Mouse (Mus musculus) midbrain, embryonic 14.5 days (tissue): Measurements from ENCODE around the gene Kin. TPM values are rescaled to one million over a fixed set of nuclear protein-coding genes. Genes with fewer than 3 reads are reported as not detected.

Experiments used
- ATAC-seq: fragments of 200-750 bp; cut with Nextera tagmentation; 2 replicates; pipeline ENCODE4 v1.8.0; 2017; ENCODE audit warnings: moderate number of reproducible peaks, moderate library complexity; ENCODE audit not compliant: low FRiP score, low TSS enrichment
- DNase-seq: peaks from one replicate; pipeline ENCODE4 v3.0.0-alpha.2; 2015
- H3K27ac ChIP-seq: fragments of 300-500 bp; sonication (generic); replicated peaks from 2 replicates; pipeline ENCODE4 v1.5.1; 2014; ENCODE audit warnings: mild to moderate bottlenecking, low read depth, low read length, moderate library complexity
- H3K27me3 ChIP-seq: fragments of 300-500 bp; sonication (generic); 2 replicates; pipeline ENCODE4 v1.6.1; 2014; ENCODE audit warnings: low read length, control low read depth, mixed read lengths; ENCODE audit not compliant: control insufficient read depth, insufficient read depth
- H3K36me3 ChIP-seq: fragments of 300-500 bp; sonication (generic); 2 replicates; pipeline ENCODE4 v1.6.1; 2014; ENCODE audit warnings: low read length, control low read depth; ENCODE audit not compliant: control insufficient read depth, insufficient read depth
- H3K4me1 ChIP-seq: fragments of 300-500 bp; sonication (generic); 2 replicates; pipeline ENCODE4 v1.6.1; 2014; ENCODE audit warnings: mild to moderate bottlenecking, antibody characterized with exemption, low read length, control low read depth; ENCODE audit not compliant: control insufficient read depth, insufficient read depth
- H3K4me2 ChIP-seq: fragments of 300-500 bp; sonication (generic); 2 replicates; pipeline ENCODE4 v1.6.1; 2014; ENCODE audit warnings: mild to moderate bottlenecking, low read length, moderate library complexity
- H3K4me3 ChIP-seq: fragments of 300-500 bp; sonication (generic); replicated peaks from 2 replicates; pipeline ENCODE4 v1.5.1; 2014; ENCODE audit warnings: low read depth, low read length
- H3K9ac ChIP-seq: fragments of 300-500 bp; sonication (generic); replicated peaks from 2 replicates; pipeline ENCODE4 v1.6.1; 2014; ENCODE audit warnings: mild to moderate bottlenecking, low read length, moderate library complexity
- H3K9me3 ChIP-seq: fragments of 300-500 bp; sonication (generic); 2 replicates; pipeline ENCODE4 v1.6.1; 2016; ENCODE audit warnings: low read length, control low read depth, mixed read lengths; ENCODE audit not compliant: control insufficient read depth
- WGBS: fragments of 180-500 bp; shearing (Covaris S2); extraction: QIAGEN DNeasy Blood & Tissue Kit; methylation state at CpG from one replicate; pipeline ENCODE4 v1.1.7; 2014; 5-methylcytosine and 5-hydroxymethylcytosine counted together
- polyA plus RNA-seq: library from polyadenylated mRNA; unstranded; fragments of >200 nt; fragmentation: Nextera tagmentation; extraction: Ambion mirVana; gene quantifications from 2 replicates; pipeline ENCODE4 v1.2.1, GENCODE M21; 2014

The Kin gene
- polyA plus RNA-seq = 33.9 and 34.2 TPM in 2 replicates

GRCm38 (mm10) chr2:10080310-10081010, at the start of gene Kin, which contains the start of gene Atp5c1:
Gene Kin, plus strand, starts transcription at chr2:10080593.
Gene Atp5c1, minus strand, starts transcription at chr2:10080510.
- peaks cover 29% of the 10 kb centered on the region for H3K4me1 ChIP-seq
- WGBS = under 1% methylated on average over 61 of the region's 61 CpGs
- peak; percentile 95 for ATAC-seq

GRCm38 (mm10) chr2:10033684-10034083, 46.7 kb upstream of the Kin start:
- Histone ChIP-seq H3K27me3 (no peaks in the 10 kb centered on the region), H3K4me3 (no peak overlapping the region), H3K4me2 (no peak overlapping the region), H3K36me3 (no peaks in the 10 kb centered on the region), H3K4me1 (0 out of 2 replicates have a peak, but pooled peaks cover 5% of the 10 kb centered on the region), H3K9me3 (no peaks in the 10 kb centered on the region), H3K9ac (no peak overlapping the region), H3K27ac (no peak overlapping the region)
- peak; percentile 37 for DNase-seq
- WGBS = 73% methylated on average over 4 of the region's 4 CpGs
- no peak for ATAC-seq

More at GRCm38 (mm10) chr2:10080310-10081010, at the start of gene Kin, which contains the start of gene Atp5c1:
- Histone ChIP-seq H3K36me3 (no peaks in the 10 kb centered on the region; the same call in 1 of the 2 replicates), H3K4me2 (peak within 1 kb of the TSS; percentile 85), H3K27ac (peak within 1 kb of the TSS; percentile 94), H3K9ac (peak within 1 kb of the TSS; percentile 98), H3K27me3 (no peaks in the 10 kb centered on the region), H3K4me3 (peak within 1 kb of the TSS; percentile 96), H3K9me3 (no peaks in the 10 kb centered on the region)
- DNase-seq = peak; percentile 100

GRCm38 (mm10) chr2:10034976-10035375, 45.4 kb upstream of the Kin start:
- DNase-seq (no peak), ATAC-seq (no peak)
- no peaks in the 10 kb centered on the region for H3K9me3 ChIP-seq
- H3K4me3 ChIP-seq = no peak overlapping the region
- no peaks in the 10 kb centered on the region for H3K4me1 ChIP-seq
- no peak overlapping the region for H3K27ac ChIP-seq
- H3K4me2 ChIP-seq = no peak overlapping the region
- 91% methylated on average over 3 of the region's 3 CpGs for WGBS
- no peaks in the 10 kb centered on the region for H3K27me3 ChIP-seq
- H3K36me3 ChIP-seq = peaks cover 4% of the 10 kb centered on the region
- no peak overlapping the region for H3K9ac ChIP-seq

GRCm38 (mm10) chr2:10047758-10048436, 32.5 kb upstream of the Kin start:
- Histone ChIP-seq H3K9ac (peak overlapping the region; percentile 70), H3K4me2 (peak overlapping the region; percentile 80), H3K4me1 (peaks cover 14% of the 10 kb centered on the region), H3K4me3 (peak overlapping the region; percentile 86), H3K27me3 (no peaks in the 10 kb centered on the region), H3K9me3 (no peaks in the 10 kb centered on the region), H3K27ac (peak overlapping the region; percentile 46), H3K36me3 (no peaks in the 10 kb centered on the region)
- ATAC-seq (peak; percentile 80), DNase-seq (peak; percentile 70)
- WGBS = 0% methylated on average over 46 of the region's 47 CpGs

GRCm38 (mm10) chr2:10048461-10048860, 31.9 kb upstream of the Kin start, which contains the start of gene Taf3:
Gene Taf3, minus strand, starts transcription at chr2:10048596.
- WGBS = under 1% methylated on average over 36 of the region's 36 CpGs
- Histone ChIP-seq H3K9me3 (no peaks in the 10 kb centered on the region), H3K4me3 (peak within 1 kb of the TSS; percentile 86), H3K27me3 (no peaks in the 10 kb centered on the region), H3K9ac (peak within 1 kb of the TSS; percentile 70), H3K36me3 (no peaks in the 10 kb centered on the region; the same call in 1 of the 2 replicates), H3K27ac (peak within 1 kb of the TSS; percentile 46), H3K4me1 (peaks cover 14% of the 10 kb centered on the region), H3K4me2 (peak within 1 kb of the TSS; percentile 80)
- peak; percentile 95 for ATAC-seq
- DNase-seq = peak; percentile 97

GRCm38 (mm10) chr2:10049456-10049855, 30.9 kb upstream of the Kin start:
- Histone ChIP-seq H3K27me3 (no peaks in the 10 kb centered on the region), H3K4me3 (peak overlapping the region; percentile 86), H3K27ac (no peak overlapping the region), H3K4me1 (peaks cover 14% of the 10 kb centered on the region), H3K36me3 (peaks cover 8% of the 10 kb centered on the region), H3K9me3 (no peaks in the 10 kb centered on the region), H3K9ac (peak overlapping the region; percentile 34; the same call in 1 of the 2 replicates), H3K4me2 (peak overlapping the region; percentile 61)
- no peak for DNase-seq
- WGBS = 18% methylated on average over 10 of the region's 10 CpGs
- ATAC-seq = no peak

- no peaks in the 10 kb centered on the region for H3K9me3 ChIP-seq
- 91% methylated on average over 3 of the region's 3 CpGs for WGBS
- no peak overlapping the region for H3K27ac ChIP-seq
- H3K4me2 ChIP-seq = no peak overlapping the region
- ATAC-seq (no peak), DNase-seq (no peak)
- no peak overlapping the region for H3K4me3 ChIP-seq
- no peaks in the 10 kb centered on the region for H3K27me3 ChIP-seq
- H3K36me3 ChIP-seq = peaks cover 22% of the 10 kb centered on the region
- H3K9ac ChIP-seq = no peak overlapping the region
- H3K4me1 ChIP-seq = peaks cover 14% of the 10 kb centered on the region
Measured at GRCm38 (mm10) chr2:10050878-10051277, 29.5 kb upstream of the Kin start.

GRCm38 (mm10) chr2:10051996-10052395, 28.4 kb upstream of the Kin start:
- no peak overlapping the region for H3K9ac ChIP-seq
- H3K4me1 ChIP-seq = peaks cover 14% of the 10 kb centered on the region
- H3K27ac ChIP-seq = no peak overlapping the region
- no peak for DNase-seq
- no peak for ATAC-seq
- H3K9me3 ChIP-seq = no peaks in the 10 kb centered on the region
- peaks cover 31% of the 10 kb centered on the region for H3K36me3 ChIP-seq
- H3K27me3 ChIP-seq = no peaks in the 10 kb centered on the region
- 97% methylated on average over 1 of the region's 1 CpGs for whole genome bisulfite sequencing
- no peak overlapping the region for H3K4me2 ChIP-seq
- no peak overlapping the region for H3K4me3 ChIP-seq
